Mouse (Mus musculus) kidney, postnatal 14 days (tissue): ENCODE results near the gene Rbsn.

Experiments used
- DNase-seq: peaks from one replicate; pipeline ENCODE4 v3.0.0; 2022; ENCODE audit warnings: mixed read lengths

Gene Rbsn

GRCm38 (mm10) chr6:92162724-92163123, 52.0 kb downstream of the Rbsn start:
- DNase-seq, result no peak

GRCm38 (mm10) chr6:92158801-92159200, 55.9 kb downstream of the Rbsn start:
- DNase-seq, result no peak

GRCm38 (mm10) chr6:92153774-92154173, 61.0 kb downstream of the Rbsn start:
- no peak for DNase-seq

- no peak for DNase-seq
Observed at GRCm38 (mm10) chr6:92145881-92146280, 68.8 kb downstream of the Rbsn start.
